Mouse (Mus musculus): ENCODE results near the gene Hoxb4. TPM values are rescaled to one million over a fixed set of nuclear protein-coding genes. Genes with fewer than 3 reads are reported as not detected.

Gene Hoxb4
- polyA plus RNA-seq, 1 experiment, result 1.5 TPM

DNA sequence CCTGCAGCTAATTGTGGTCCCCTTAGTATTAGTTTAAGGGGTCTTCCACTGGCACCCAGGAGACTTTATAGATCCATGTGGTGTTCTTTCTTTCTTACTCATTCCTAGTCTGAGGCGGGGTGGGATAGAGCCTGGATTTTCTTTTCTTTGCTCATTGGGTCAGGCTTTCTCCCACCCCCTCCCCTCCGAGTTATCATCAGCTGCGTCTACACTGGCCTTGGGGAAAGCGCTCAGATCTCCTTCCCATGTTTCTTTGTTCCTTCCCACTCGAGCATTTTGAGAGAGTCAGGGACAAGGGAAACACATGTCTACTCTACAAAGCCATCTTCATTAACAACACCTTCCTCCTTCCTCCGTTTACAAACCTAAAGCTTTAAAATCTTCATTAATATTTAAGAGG is 19.0 kb downstream of the Hoxb4 start:
- TF ChIP-seq CTCF (IDR thresholded peaks at IDR 0.05; ENCODE audit: borderline replicate concordance, control insufficient read depth, extremely low read depth, insufficient read depth, low read length, poor library complexity) (no peak), POLR2A (IDR thresholded peaks at IDR 0.05; ENCODE audit: control insufficient read depth, extremely low read depth, insufficient read depth, low read length, poor library complexity) (no peak)
- no peak for DNase-seq
- Histone ChIP-seq H3K4me3 (ENCODE audit: control insufficient read depth, insufficient read depth, low read length) (no peak overlapping the region), H3K36me3 (ENCODE audit: control insufficient read depth, insufficient read depth, low read length) (no peaks in the 10 kb centered on the region), H3K4me1 (replicated peaks; ENCODE audit: control insufficient read depth, insufficient read depth, low read length) (no peaks in the 10 kb centered on the region), H3K27ac (ENCODE audit: control insufficient read depth, insufficient read depth, low read length) (no peak overlapping the region), H3K27me3 (ENCODE audit: control insufficient read depth, insufficient read depth, low read length) (peaks cover 22% of the 10 kb centered on the region)
- 88% methylated on average over 6 of the region's 6 CpGs for WGBS

DNA sequence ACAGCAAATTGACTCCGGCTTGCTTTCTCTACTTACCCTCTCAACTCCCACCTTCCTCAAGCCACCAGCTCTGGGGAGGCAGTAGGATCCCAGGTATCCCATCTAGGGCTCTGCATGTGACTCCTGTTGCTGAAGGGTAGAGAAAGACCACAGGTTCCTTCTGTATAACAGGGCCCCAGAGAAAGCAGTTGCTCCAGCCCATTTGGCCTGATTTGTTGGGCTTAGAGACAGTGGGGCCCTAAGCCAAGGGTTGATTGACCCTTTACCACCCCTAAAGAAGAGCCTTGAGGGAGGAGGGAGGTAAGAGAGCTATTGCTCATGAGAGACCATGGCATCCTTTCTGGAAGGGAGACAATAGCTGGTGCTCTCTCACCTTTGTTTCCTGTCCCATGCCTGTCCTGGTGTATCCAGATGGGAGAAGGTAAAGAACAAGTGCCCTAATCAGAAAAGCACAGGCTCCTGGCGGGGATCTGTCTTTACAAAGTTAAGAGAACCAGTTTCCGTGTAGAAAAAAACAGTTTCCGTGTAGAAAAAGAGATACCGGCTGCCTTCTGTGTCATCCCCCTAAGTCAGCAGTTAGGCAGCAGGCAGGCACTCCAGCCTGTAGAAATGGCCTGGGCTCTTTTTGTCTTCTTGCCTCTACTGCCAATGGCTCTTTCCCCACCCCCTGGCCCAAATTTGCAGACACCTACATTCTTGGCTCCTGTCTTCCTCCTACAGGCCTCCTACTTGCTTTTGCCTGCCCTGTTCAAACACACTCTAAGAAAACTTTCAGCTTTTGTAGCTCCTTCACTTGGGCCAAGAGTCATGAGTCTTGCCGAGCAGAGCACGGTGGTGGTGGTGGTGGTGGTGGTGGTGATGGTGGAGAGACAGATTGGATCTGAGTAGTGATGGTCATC is 21.1 kb downstream of the Hoxb4 start:
- no peaks in the 10 kb centered on the region for H3K4me1 ChIP-seq (replicated peaks; ENCODE audit: control insufficient read depth, insufficient read depth, low read length)
- H3K36me3 ChIP-seq (ENCODE audit: control insufficient read depth, insufficient read depth, low read length), result no peaks in the 10 kb centered on the region
- WGBS, result 95% methylated on average over 7 of the region's 7 CpGs
- peaks cover 23% of the 10 kb centered on the region for H3K27me3 ChIP-seq (ENCODE audit: control insufficient read depth, insufficient read depth, low read length)
- no peak for TF ChIP-seq CTCF (IDR thresholded peaks at IDR 0.05; ENCODE audit: borderline replicate concordance, control insufficient read depth, extremely low read depth, insufficient read depth, low read length, poor library complexity)
- TF ChIP-seq POLR2A (IDR thresholded peaks at IDR 0.05; ENCODE audit: control insufficient read depth, extremely low read depth, insufficient read depth, low read length, poor library complexity), result no peak
- no peak for DNase-seq
- H3K27ac ChIP-seq (ENCODE audit: control insufficient read depth, insufficient read depth, low read length), result no peak overlapping the region
- H3K4me3 ChIP-seq (ENCODE audit: control insufficient read depth, insufficient read depth, low read length), result no peak overlapping the region

DNA sequence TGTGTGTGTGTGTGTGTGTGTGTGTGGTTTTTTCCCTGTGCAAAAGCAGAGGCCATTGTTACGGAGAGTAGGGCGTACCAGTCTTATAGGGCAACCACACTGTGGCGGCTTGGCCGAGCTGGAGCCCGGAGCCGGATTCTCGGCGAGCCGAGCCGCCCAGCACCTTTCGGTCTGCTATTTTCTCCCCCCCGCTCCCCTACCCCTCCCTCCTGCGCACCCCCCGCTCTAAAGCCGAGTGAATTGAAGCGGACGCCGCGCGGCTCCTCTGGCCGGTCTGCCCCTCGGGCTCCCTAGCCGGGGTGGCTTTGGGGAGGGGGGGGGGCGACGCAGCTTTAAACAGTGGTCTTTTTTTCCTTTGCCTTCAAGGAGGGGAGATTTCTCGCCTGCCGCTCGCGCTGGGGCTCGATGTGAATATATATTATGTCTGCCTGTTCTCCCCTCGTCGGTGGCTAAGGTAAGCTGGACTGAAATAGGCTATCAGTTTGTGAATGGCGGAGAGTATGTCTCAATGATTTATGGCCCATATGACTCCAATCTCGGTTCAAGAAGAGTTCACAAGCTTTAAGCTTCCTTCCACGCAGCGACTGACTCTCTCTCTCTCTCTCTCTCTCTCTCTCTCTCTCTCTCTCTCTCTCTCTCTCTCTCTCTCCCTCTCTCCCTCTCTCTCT is 22.8 kb downstream of the Hoxb4 start:
- TF ChIP-seq CTCF (IDR thresholded peaks at IDR 0.05; ENCODE audit: borderline replicate concordance, control insufficient read depth, extremely low read depth, insufficient read depth, low read length, poor library complexity) (no peak), POLR2A (IDR thresholded peaks at IDR 0.05; ENCODE audit: control insufficient read depth, extremely low read depth, insufficient read depth, low read length, poor library complexity) (no peak)
- no peaks in the 10 kb centered on the region for H3K4me1 ChIP-seq (replicated peaks; ENCODE audit: control insufficient read depth, insufficient read depth, low read length)
- WGBS, result 4% methylated on average over 36 of the region's 36 CpGs
- H3K27ac ChIP-seq (ENCODE audit: control insufficient read depth, insufficient read depth, low read length), result no peak overlapping the region
- DNase-seq, result no peak
- H3K4me3 ChIP-seq (ENCODE audit: control insufficient read depth, insufficient read depth, low read length), result no peak overlapping the region
- no peaks in the 10 kb centered on the region for H3K36me3 ChIP-seq (ENCODE audit: control insufficient read depth, insufficient read depth, low read length)
- H3K27me3 ChIP-seq (ENCODE audit: control insufficient read depth, insufficient read depth, low read length), result peaks cover 23% of the 10 kb centered on the region

- H3K27ac ChIP-seq (ENCODE audit: control insufficient read depth, insufficient read depth, low read length), result no peak overlapping the region
- 83% methylated on average over 40 of the region's 40 CpGs for WGBS
- no peak overlapping the region for H3K4me3 ChIP-seq (ENCODE audit: control insufficient read depth, insufficient read depth, low read length)
- no peaks in the 10 kb centered on the region for H3K4me1 ChIP-seq (replicated peaks; ENCODE audit: control insufficient read depth, insufficient read depth, low read length)
- TF ChIP-seq POLR2A (IDR thresholded peaks at IDR 0.05; ENCODE audit: control insufficient read depth, extremely low read depth, insufficient read depth, low read length, poor library complexity) (no peak), CTCF (IDR thresholded peaks at IDR 0.05; ENCODE audit: borderline replicate concordance, control insufficient read depth, extremely low read depth, insufficient read depth, low read length, poor library complexity) (no peak)
- no peak for DNase-seq
- peaks cover 23% of the 10 kb centered on the region for H3K27me3 ChIP-seq (ENCODE audit: control insufficient read depth, insufficient read depth, low read length)
- H3K36me3 ChIP-seq (ENCODE audit: control insufficient read depth, insufficient read depth, low read length), result no peaks in the 10 kb centered on the region
These were observed 23.9 kb downstream of the Hoxb4 start for GRCm38 (mm10) chr11:96341701-96342575.

DNA sequence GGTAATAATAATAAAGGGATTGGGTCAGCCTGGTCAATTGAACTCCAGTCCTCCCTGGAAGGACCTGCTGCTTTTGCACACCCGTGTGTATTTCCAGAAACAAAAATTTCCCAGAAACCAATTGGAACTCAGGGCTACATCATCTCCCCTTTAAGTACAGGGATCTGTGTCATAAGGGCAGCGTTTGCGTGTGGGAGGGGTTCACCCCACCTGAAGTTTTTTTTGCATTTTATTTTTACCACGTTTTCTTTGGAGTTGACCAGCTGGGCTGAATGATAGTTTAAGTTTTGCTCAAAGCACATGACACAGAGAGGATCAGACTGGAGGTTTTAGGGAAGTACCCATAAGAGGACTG is 24.5 kb downstream of the Hoxb4 start:
- 74% methylated on average over 4 of the region's 4 CpGs for WGBS
- peaks cover 23% of the 10 kb centered on the region for H3K27me3 ChIP-seq (ENCODE audit: control insufficient read depth, insufficient read depth, low read length)
- DNase-seq, result no peak

DNA sequence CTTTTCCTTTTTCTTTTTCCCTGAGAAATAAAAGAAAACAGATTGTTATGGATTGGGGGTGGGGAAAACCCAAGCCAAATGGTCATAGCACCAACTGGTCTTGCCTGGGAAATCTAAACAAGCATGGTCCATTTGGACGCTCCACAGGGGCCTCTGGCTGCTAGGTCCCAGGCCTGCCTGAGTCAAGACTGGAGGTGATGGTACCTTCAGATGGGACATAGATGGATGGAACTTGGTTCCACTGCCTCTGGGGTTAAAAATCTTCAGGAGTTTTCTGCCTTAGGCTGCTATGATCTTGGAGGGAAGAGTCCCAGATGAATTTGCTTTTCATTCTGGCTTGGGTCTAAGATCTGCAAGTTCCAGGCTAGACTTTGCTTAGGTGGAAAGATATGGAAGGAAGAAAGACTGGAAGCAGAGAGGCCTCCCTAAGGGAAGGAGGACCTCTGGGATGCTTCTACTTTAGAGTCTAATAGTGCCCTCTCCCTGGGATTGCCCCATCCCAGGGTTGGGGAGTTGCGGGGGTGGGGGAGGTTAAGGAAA is 25.2 kb downstream of the Hoxb4 start:
- no peak for TF ChIP-seq POLR2A (IDR thresholded peaks at IDR 0.05; ENCODE audit: control insufficient read depth, extremely low read depth, insufficient read depth, low read length, poor library complexity)
- no peak for TF ChIP-seq CTCF (IDR thresholded peaks at IDR 0.05; ENCODE audit: borderline replicate concordance, control insufficient read depth, extremely low read depth, insufficient read depth, low read length, poor library complexity)
- no peak for DNase-seq
- Histone ChIP-seq H3K4me1 (replicated peaks; ENCODE audit: control insufficient read depth, insufficient read depth, low read length) (no peaks in the 10 kb centered on the region), H3K27me3 (ENCODE audit: control insufficient read depth, insufficient read depth, low read length) (peaks cover 23% of the 10 kb centered on the region), H3K4me3 (ENCODE audit: control insufficient read depth, insufficient read depth, low read length) (no peak overlapping the region), H3K36me3 (ENCODE audit: control insufficient read depth, insufficient read depth, low read length) (no peaks in the 10 kb centered on the region), H3K27ac (ENCODE audit: control insufficient read depth, insufficient read depth, low read length) (no peak overlapping the region)
- WGBS, result 96% methylated on average over 2 of the region's 2 CpGs

More for the DNA sequence above, 24.5 kb downstream of the Hoxb4 start:
- Histone ChIP-seq H3K36me3 (ENCODE audit: control insufficient read depth, insufficient read depth, low read length) (no peaks in the 10 kb centered on the region), H3K27ac (ENCODE audit: control insufficient read depth, insufficient read depth, low read length) (no peak overlapping the region), H3K4me1 (replicated peaks; ENCODE audit: control insufficient read depth, insufficient read depth, low read length) (no peaks in the 10 kb centered on the region), H3K4me3 (ENCODE audit: control insufficient read depth, insufficient read depth, low read length) (no peak overlapping the region)
- TF ChIP-seq CTCF (IDR thresholded peaks at IDR 0.05; ENCODE audit: borderline replicate concordance, control insufficient read depth, extremely low read depth, insufficient read depth, low read length, poor library complexity), result no peak
- TF ChIP-seq POLR2A (IDR thresholded peaks at IDR 0.05; ENCODE audit: control insufficient read depth, extremely low read depth, insufficient read depth, low read length, poor library complexity), result no peak
